In genomic region chrX:140564777-140565176, GRCm38 (mm10) we compare ENCODE assay signal across 9 mouse cellular contexts. TPM values are rescaled to one million over a fixed set of nuclear protein-coding genes. Genes with fewer than 3 reads are reported as not detected.
DNase-seq lines count a peak whose midpoint lies in the region; ATAC-seq lines count a peak whose summit lies in the region.
"Had no signal": no experiment of that assay in that cellular context is flagged by ENCODE, and none has a peak within 500 bp of the region (broad histone marks: within the 10 kb centered on the region; RNA-seq: fewer than 3 reads in every experiment).

No protein-coding gene starts in this region.

- peak; percentile 40; the same call in 1 of the 2 replicates for ATAC-seq in cerebellum, adult (ENCODE audit: insufficient number of reproducible peaks, low FRiP score, low TSS enrichment)
- no peak for ATAC-seq in CD4-positive, CD25-positive, alpha-beta regulatory T cell, adult 4 months
- ATAC-seq: midbrain, embryonic 16.5 days had no signal

- DNase-seq in cerebellum, adult 11 months = no peak
- peak; percentile 21 for DNase-seq in kidney, adult 11 months
- no peak for DNase-seq in kidney, adult 8-10 months
- DNase-seq in adipocyte (ENCODE audit: low spot score) = peak; percentile 49
- peak; percentile 20 for DNase-seq in cerebellum, adult 8-10 months
- no peak for DNase-seq in T-cell, adult 2 months (ENCODE audit: low spot score)

RNA-seq across cellular contexts. Expression of gene Tsc22d3, which starts 35.7 kb away (rescaled TPM):
- 100 to 1,000 TPM; 366 to 590 TPM for polyA plus RNA-seq in CD4-positive, CD25-positive, alpha-beta regulatory T cell, adult 4 months (2017; shearing (Covaris generic))

Comparison
In these comparisons a context has a peak if more than half of its experiments do, and no peak if none do; other contexts are left out.
1. DNase-seq: peak in kidney, adult 11 months (single experiment), adipocyte (single experiment) and cerebellum, adult 8-10 months (single experiment); none in cerebellum, adult 11 months (single experiment), kidney, adult 8-10 months (0 of 2) and T-cell, adult 2 months (single experiment).